Mouse (Mus musculus) adipocyte (in vitro differentiated cells): ENCODE measurements at regions not wholly inside any gene's neighbourhood (a gene's known extent, or its start where the extent isn't known, plus 50 kb on each side); places are given as distances from the start of the nearest gene placed in this dataset.

Experiments
- DNase-seq: peaks from one replicate; pipeline ENCODE4 v3.0.0-alpha.2; 2016; ENCODE audit warnings: low spot score

- DNase-seq: no peak
Measured at GRCm38 (mm10) chr13:101935843-101936242, 167.8 kb upstream of the Pik3r1 start.

GRCm38 (mm10) chr13:101954521-101954920 lies 186.5 kb upstream of the Pik3r1 start:
- DNase-seq: no peak

GRCm38 (mm10) chr13:101955806-101956418 lies 187.9 kb upstream of the Pik3r1 start:
- no peak for DNase-seq

- DNase-seq: no peak
Measured at GRCm38 (mm10) chr13:101957782-101958181, 189.8 kb upstream of the Pik3r1 start.

- DNase-seq: peak; percentile 44
Measured at GRCm38 (mm10) chr13:101965537-101965936, 197.5 kb upstream of the Pik3r1 start.

- DNase-seq: no peak
Measured at GRCm38 (mm10) chr13:101966799-101967397, 198.9 kb upstream of the Pik3r1 start.

GRCm38 (mm10) chr13:101967466-101967865 lies 199.4 kb upstream of the Pik3r1 start:
- DNase-seq: no peak

GRCm38 (mm10) chr13:101976766-101977165 lies 208.7 kb upstream of the Pik3r1 start:
- DNase-seq: peak; percentile 26

GRCm38 (mm10) chr13:101980171-101980835 lies 212.3 kb upstream of the Pik3r1 start:
- DNase-seq: peak; percentile 91

GRCm38 (mm10) chr13:101988637-101989413 lies 220.8 kb upstream of the Pik3r1 start:
- DNase-seq: no peak

GRCm38 (mm10) chr13:101991729-101992128 lies 223.7 kb upstream of the Pik3r1 start:
- no peak for DNase-seq

- peak; percentile 8 for DNase-seq
Measured at GRCm38 (mm10) chr13:101994779-101995178, 226.8 kb upstream of the Pik3r1 start.

GRCm38 (mm10) chr13:101995529-101995928 lies 227.5 kb upstream of the Pik3r1 start:
- DNase-seq: no peak

- DNase-seq: no peak
Measured at GRCm38 (mm10) chr13:101996144-101996543, 228.1 kb upstream of the Pik3r1 start.

- DNase-seq: no peak
Measured at GRCm38 (mm10) chr13:101997415-101997814, 229.4 kb upstream of the Pik3r1 start.

GRCm38 (mm10) chr13:102006565-102006964 lies 238.5 kb upstream of the Pik3r1 start:
- no peak for DNase-seq

GRCm38 (mm10) chr13:102011965-102012364 lies 243.9 kb upstream of the Pik3r1 start:
- DNase-seq: no peak

- DNase-seq: no peak
Measured at GRCm38 (mm10) chr13:102014514-102014913, 246.5 kb upstream of the Pik3r1 start.

GRCm38 (mm10) chr13:102014958-102015357 lies 246.9 kb upstream of the Pik3r1 start:
- DNase-seq: peak; percentile 66

GRCm38 (mm10) chr13:102016518-102016917 lies 248.5 kb upstream of the Pik3r1 start:
- DNase-seq: no peak

GRCm38 (mm10) chr13:102022273-102022672 lies 254.3 kb upstream of the Pik3r1 start:
- no peak for DNase-seq

- DNase-seq: no peak
Measured at GRCm38 (mm10) chr13:102022757-102023156, 254.7 kb upstream of the Pik3r1 start.

- peak; percentile 64 for DNase-seq
Measured at GRCm38 (mm10) chr13:102023624-102024023, 255.6 kb upstream of the Pik3r1 start.
